Mouse (Mus musculus): ENCODE results near the gene Baiap3.

GRCm38 (mm10) chr17:25224586-25225222 lies 31.5 kb downstream of the Baiap3 start:
- no peak for TF ChIP-seq EP300 (IDR thresholded peaks at IDR 0.05; ENCODE audit: insufficient read depth, low read depth, low read length)
- no peak for TF ChIP-seq CTCF (IDR thresholded peaks at IDR 0.05)

All from heart, adult 2 months (tissue).